Mouse (Mus musculus) MEL (cell line): ENCODE data around the gene Lpcat3.

Experiments
- CTCF ChIP-seq, 3 experiments: IDR thresholded peaks in 2 of 3; conservative IDR thresholded peaks in 1 of 3; 2 replicates each; pipeline ENCODE4 v1.5.1; 2011 to 2012; ENCODE audit warnings: low read length in 3 of 3, low read depth in 2 of 3, mild to moderate bottlenecking in 2 of 3, improper control_type of control experiment in 1 of 3, inconsistent platforms in 1 of 3, mixed read lengths in 1 of 3, moderate library complexity in 1 of 3; ENCODE audit not compliant: control insufficient read depth in 1 of 3, insufficient read depth in 1 of 3, poor library complexity in 1 of 3, severe bottlenecking in 1 of 3
- EP300 ChIP-seq, 2 experiments: IDR thresholded peaks; 2 replicates each; pipeline ENCODE4 v1.6.1; 2011; ENCODE audit warnings: improper control_type of control experiment in 2 of 2, low read length in 2 of 2, low read depth in 1 of 2, mild to moderate bottlenecking in 1 of 2
- JUND ChIP-seq: IDR thresholded peaks from 2 replicates; pipeline ENCODE4 v1.6.1; 2011; ENCODE audit warnings: low read depth, mild to moderate bottlenecking, improper control_type of control experiment, low read length
- NELFE ChIP-seq: IDR thresholded peaks from 2 replicates; pipeline ENCODE4 v1.6.1; 2011; ENCODE audit warnings: low read depth, low read length, improper control_type of control experiment
- POLR2A ChIP-seq, 2 experiments: IDR thresholded peaks; 2 replicates each; pipeline ENCODE4 v1.6.1; 2011 to 2012; ENCODE audit warnings: low read length in 2 of 2, mild to moderate bottlenecking in 2 of 2, control low read depth in 1 of 2, improper control_type of control experiment in 1 of 2, low read depth in 1 of 2, moderate library complexity in 1 of 2; ENCODE audit not compliant: control insufficient read depth in 1 of 2, insufficient read depth in 1 of 2, poor library complexity in 1 of 2
- POLR2AphosphoS2 ChIP-seq: IDR thresholded peaks from 2 replicates; pipeline ENCODE4 v1.6.1; 2011; ENCODE audit warnings: low read length, improper control_type of control experiment
- UBTF ChIP-seq: IDR thresholded peaks from 2 replicates; pipeline ENCODE4 v1.6.1; 2012; ENCODE audit warnings: low read depth, mild to moderate bottlenecking, inconsistent platforms, low read length, improper control_type of control experiment, moderate library complexity, borderline replicate concordance; ENCODE audit not compliant: insufficient read depth
- USF1 ChIP-seq: IDR thresholded peaks from 2 replicates; pipeline ENCODE4 v1.6.1; 2014; ENCODE audit warnings: low read depth, mild to moderate bottlenecking, inconsistent platforms, low read length, improper control_type of control experiment, moderate library complexity
- ZKSCAN1 ChIP-seq: IDR thresholded peaks from 2 replicates; pipeline ENCODE4 v1.6.1; 2012; ENCODE audit warnings: low read depth, mild to moderate bottlenecking, inconsistent platforms, low read length, improper control_type of control experiment, moderate library complexity
- ZMIZ1 ChIP-seq: IDR thresholded peaks from 2 replicates; pipeline ENCODE4 v1.6.1; 2012; ENCODE audit warnings: low read depth, mild to moderate bottlenecking, inconsistent platforms, low read length, improper control_type of control experiment, moderate library complexity
- ZNF384 ChIP-seq: IDR thresholded peaks from 2 replicates; pipeline ENCODE4 v1.6.1; 2012; ENCODE audit warnings: low read depth, mild to moderate bottlenecking, inconsistent platforms, low read length, improper control_type of control experiment

DNA sequence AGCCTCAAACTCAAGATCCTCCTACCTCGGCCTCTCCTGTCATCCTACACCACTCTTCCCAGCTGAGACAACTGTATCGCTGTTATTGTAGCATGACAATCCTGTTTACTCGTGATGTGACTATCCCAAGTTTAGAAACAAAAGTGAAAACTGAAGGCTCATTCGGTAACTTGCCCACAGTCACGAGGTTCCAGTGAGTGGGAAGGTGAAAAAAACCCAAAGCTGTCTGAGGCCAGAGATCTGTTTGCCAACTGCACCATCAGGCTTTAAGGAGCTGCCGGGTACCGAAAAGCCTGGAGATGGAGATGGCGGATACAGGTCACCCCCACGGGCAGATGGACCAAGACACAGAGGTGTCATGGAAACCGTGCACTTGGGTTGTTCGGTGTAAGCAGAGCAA, 74.2 kb downstream of the Lpcat3 start:
- TF ChIP-seq ZKSCAN1 = no peak
- TF ChIP-seq CTCF (IDR thresholded peaks at IDR 0.05 in 2 of 3, conservative IDR thresholded peaks at IDR 0.05 in 1 of 3; ENCODE audit: control insufficient read depth in 1 of 3, insufficient read depth in 1 of 3, low read depth in 2 of 3, low read length in 3 of 3, poor library complexity in 1 of 3, severe bottlenecking in 1 of 3) = no peak
- no peak for TF ChIP-seq ZMIZ1
- no peak for TF ChIP-seq JUND
- no peak for TF ChIP-seq POLR2AphosphoS2
- TF ChIP-seq EP300 (IDR thresholded peaks at IDR 0.05; ENCODE audit: low read depth in 1 of 2, low read length in 2 of 2) = no peak
- TF ChIP-seq POLR2A (IDR thresholded peaks at IDR 0.05; ENCODE audit: control insufficient read depth in 1 of 2, insufficient read depth in 1 of 2, low read depth in 1 of 2, low read length in 2 of 2, poor library complexity in 1 of 2) = no peak
- no peak for TF ChIP-seq ZNF384
- TF ChIP-seq USF1 = no peak
- no peak for TF ChIP-seq UBTF
- no peak for TF ChIP-seq NELFE
